Mouse (Mus musculus): ENCODE measurements around the gene Vangl1.
"Not testable (repeated sequence)": the region's sequence is repeated elsewhere in the genome, so short reads cannot be mapped to it uniquely, and the experiment has no call there.

- not testable (repeated sequence) for TF ChIP-seq ZC3H11A (IDR thresholded peaks at IDR 0.05; ENCODE audit: low read depth, low read length); CTCF (conservative IDR thresholded peaks at IDR 0.05 in 1 of 2, IDR thresholded peaks at IDR 0.05 in 1 of 2; ENCODE audit: low read depth in 2 of 2, low read length in 2 of 2); RCOR1 (conservative IDR thresholded peaks at IDR 0.05; ENCODE audit: low read depth, low read length); POLR2AphosphoS2 (IDR thresholded peaks at IDR 0.05; ENCODE audit: low read depth, low read length)
Observed at GRCm38 (mm10) chr3:102163861-102164260, 40.6 kb downstream of the Vangl1 start.

All from CH12.LX (cell line).